Mouse (Mus musculus): ENCODE results near the gene Adamtsl1.

- TF ChIP-seq MAX (IDR thresholded peaks at IDR 0.05) (no peak), CTCF (IDR thresholded peaks at IDR 0.05; ENCODE audit: control insufficient read depth, insufficient read depth, insufficient read length) (no peak), MYOG (IDR thresholded peaks at IDR 0.05; ENCODE audit: control insufficient read depth, extremely low read depth, insufficient read length) (no peak), USF1 (IDR thresholded peaks at IDR 0.05; ENCODE audit: low read depth) (no peak), FOSL1 (IDR thresholded peaks at IDR 0.05; ENCODE audit: insufficient read depth, low read length, poor library complexity, severe bottlenecking) (no peak), CEBPB (IDR thresholded peaks at IDR 0.05; ENCODE audit: low read depth) (no peak), MYOD1 (IDR thresholded peaks at IDR 0.05; ENCODE audit: control insufficient read depth, insufficient read length, low read depth) (no peak)
Observed at GRCm38 (mm10) chr4:86422586-86422985, 908.6 kb downstream of the Adamtsl1 start.
